Mouse (Mus musculus) natural killer cell, adult 2 months (primary cell): ENCODE measurements around the gene Gpr183.
A peak's percentile ranks its signal among the peaks of the same experiment; 100 is the strongest.

ENCODE experiments used
- DNase-seq, 2 experiments: peaks; one replicate each; pipeline ENCODE4 v3.0.0; 2022; ENCODE audit warnings: low spot score in 2 of 2

Gene Gpr183

DNA sequence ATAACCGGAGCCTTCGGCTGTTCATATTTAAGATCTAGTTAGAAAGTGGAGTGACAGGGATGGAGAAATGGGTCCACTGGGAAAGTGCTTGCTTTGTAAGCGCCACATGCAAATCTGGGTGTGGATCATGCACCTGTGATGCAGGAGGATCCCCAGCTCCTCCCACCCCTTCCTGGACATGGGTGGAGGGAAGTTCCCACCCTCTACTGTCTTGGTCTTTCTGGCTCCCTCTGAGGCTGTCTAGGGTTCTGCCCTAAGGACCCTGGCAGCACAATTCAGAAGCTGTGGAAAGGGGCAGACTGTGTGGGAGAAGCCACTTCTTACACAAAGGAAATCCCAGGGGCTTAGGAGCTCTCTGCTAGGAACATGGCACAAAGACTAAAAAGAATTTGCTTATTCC, 33.4 kb downstream of the Gpr183 start:
- DNase-seq = no peak

DNA sequence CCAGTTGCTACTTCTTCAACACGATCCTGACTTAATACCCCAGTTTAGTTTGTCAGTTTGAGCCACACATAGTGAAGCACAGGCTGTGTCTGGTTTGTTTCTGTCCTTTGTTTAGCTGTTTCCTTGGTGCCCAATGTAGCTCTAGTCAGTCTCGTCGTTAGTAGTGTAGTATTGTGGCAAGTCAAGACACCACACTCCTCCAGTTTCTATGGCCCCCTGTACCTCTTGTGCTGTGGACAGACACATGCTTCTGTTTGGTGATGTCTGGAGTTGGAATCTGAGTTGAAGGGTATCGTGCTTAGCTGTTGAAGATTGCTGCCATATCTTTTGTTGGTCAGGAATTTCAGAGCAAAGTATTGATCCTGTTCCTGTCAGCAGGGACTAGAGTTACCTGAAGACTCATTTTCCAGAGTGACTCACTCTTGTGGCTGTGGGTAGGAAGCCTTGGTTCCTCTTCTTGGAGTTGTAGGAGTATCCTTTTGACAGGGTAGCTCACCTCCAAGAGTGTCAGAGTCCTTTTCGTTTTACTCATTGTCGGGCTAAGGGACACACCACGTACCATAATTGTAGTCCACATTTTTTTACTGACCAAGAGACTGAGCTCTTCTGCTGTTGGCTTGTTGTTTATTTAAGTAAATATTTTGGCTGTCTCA, 34.1 kb downstream of the Gpr183 start:
- peak in 1 of 2 experiments; percentile 48 for DNase-seq

DNA sequence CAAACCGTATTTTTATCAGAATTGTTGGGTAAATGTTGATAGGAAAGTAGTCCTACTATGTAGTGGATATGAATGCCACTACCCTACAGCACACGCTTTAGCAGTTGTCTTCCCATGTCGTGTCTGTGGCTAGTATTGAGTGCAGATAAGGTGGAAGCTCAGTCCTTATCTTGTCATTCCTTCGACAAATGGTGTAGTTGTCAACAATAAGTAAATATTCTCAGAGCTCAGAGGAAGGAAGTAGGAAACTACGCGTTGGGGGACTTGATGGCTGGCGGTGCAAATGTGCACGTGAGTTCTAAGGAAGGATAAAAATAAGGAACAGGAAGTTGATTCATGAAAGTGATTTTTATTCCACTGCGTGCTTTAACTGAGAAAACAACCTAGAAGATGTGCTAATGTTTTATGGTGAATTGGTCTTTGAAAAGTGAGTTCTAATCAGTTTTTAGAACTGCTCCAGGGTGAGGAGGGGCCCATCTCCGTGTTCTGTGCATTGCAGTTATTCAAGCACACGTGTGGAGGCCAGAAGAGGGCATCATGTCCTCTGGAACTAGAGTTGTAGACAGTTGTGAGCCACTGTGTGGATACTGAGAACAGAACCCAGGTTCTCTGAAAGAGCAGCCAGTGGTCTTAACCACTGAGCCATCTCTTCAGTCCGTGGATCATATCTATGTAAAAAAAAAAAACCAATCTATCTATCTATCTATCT, 35.6 kb downstream of the Gpr183 start:
- peak in 1 of 2 experiments; percentile 57 for DNase-seq

DNA sequence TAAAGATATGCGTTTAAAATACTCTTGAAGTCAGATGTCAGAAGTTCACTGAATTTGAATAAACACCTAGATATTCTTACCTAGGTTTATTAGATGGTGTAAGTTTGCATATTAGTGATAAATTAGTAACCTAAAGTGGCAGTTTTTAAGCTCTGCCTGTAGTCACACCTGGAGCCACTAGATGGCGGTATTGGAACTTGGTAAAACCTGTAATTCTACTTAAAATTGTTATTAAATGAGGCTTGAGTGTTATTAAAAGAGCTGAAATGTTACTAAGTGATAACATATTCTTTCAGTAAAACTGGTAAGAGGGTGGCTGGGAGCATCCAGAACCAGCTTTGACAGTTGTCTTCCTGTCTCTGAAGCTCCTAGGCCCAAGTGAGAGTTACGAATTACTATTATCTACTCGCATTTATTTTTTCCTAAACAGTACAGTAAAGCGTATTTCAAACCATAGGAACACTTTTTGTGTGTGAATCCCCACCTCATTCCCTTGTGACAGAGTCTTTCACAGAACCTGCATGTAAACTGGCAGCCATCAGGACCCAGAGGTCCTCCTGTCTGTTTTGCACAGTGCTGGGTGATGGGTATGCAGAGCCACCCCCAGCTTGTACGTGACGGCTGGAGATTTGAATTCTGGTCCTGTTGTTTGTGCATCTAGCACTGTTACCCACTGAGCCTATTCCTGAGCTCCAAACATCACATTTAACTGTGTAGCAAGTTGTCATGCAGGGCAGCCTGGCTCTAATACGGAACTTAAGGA, 36.4 kb downstream of the Gpr183 start:
- peak in 1 of 2 experiments; percentile 73 for DNase-seq

DNA sequence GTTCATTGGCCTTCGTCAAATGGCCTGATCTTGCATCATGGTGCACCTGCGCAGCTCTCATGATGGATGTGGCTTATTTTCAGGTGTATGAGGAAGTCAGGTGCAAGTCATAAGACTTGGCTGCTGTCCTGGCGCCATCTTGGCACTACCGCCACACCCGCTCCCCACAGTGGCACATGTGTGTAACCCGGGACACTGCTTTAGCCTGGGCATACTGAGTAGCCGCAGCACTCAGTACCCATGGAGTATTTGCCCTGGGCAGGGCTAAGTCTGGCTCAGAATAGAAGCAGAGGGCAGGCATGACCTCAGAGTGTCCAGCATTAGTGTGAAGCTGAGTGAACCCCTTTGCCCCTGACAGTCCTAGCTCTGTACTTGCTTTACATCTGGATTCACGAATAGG, 37.5 kb downstream of the Gpr183 start:
- DNase-seq = no peak

DNA sequence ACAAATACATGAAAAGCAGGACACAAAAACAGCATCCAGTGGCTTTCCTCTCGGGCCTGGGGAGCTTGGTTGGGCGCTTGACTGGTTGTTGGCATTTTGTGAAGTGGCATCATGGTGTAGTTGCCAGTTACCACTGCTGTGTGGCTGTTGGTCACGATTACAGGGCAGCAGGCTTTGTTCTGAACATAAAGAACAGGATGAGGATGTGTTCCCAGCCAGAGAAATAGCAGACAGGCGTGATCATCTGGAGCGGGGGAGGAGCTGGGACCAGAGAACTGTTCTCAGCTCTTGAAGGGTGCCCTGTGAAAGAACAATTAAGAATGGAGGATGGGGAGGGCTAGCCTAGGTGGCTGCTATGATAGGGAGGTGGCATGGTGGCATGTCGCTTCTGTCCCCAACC, 38.1 kb downstream of the Gpr183 start:
- DNase-seq = no peak

DNA sequence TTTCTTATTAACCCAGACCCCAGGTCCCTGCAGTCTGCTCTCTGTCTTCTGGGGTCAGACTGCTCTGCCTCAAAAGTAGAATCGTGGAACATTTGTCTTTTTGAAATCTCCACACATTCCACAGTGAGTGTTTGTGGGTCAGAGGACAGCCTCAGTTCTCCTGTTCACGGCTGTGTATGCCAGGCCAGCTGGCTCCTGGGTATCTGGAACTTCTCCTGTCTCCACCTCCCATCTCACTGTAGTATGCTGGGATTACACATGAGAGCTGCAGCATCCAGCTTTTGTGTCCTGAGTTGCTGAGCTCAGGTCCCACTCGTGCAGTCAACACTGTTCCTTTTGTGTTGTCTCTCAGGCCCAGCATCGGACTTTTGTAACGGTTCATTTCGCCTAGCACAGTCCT, 40.1 kb downstream of the Gpr183 start:
- DNase-seq = no peak

DNA sequence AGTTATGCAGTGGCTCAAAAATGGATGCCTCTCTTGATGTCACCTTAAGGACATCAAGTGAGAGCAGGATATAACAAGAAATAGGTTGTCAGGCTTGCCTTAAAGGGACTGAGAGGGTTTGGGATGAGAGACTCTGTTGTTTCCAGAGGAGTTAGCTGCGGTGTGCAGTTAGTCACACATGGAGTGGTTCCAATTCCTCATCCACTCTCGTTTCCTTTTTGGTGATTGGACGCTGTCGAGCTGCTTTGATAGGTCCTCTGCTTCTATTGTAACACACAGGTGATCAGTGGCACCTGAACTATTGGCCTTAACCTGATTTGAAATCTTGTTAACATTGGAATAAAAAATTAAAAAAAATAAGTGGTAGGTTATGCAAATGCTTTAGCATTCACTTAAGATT, 42.3 kb downstream of the Gpr183 start:
- no peak for DNase-seq

DNA sequence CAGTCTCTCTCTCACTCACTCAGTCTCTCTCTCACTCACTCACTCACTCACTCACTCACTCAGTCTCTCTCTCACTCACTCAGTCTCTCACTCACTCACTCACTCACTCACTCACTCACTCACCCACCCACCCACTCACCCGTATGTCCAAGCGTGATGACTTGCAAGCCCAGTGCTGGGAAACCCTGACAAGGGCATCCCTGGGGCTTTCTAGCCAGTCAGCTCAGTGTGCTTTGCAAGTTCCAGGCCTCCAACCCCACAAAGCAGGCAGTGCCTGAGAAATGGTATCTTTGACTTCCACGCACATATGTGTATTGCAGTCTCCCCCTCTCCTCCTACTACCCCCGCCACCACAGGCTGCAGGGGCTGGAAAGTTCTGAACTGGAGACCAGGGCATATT, 43.0 kb downstream of the Gpr183 start:
- no peak for DNase-seq

DNA sequence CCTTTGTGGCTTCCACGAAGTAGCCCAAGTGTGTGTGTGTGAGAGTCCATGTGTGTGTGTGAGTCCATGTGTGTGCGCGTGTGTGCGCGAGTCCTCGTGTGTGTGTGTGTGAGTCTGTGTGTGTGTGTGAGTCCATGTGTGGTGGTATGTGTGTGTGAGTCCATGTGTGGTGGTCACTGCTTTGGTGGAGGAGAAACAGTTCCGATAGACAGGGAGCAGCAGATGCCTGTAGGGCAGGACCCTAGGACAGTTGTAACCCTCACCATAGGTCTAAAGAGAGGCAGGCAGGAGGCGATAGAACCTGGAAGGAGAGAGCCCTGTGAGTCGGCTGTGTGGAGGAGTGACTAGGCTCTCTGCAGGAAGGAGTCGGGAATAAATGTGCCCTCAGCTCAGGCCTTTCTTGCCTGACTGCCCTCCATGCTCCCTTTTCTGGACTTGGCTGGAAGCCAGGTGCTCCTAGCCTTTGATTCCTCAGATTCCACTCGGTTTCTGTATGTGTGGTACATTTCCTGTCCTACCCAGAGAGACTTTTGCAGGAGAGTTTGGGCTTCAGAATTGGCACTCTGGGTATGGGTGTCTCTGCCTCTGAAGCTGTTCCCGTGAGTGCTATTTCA, 44.4 kb downstream of the Gpr183 start:
- no peak for DNase-seq

DNA sequence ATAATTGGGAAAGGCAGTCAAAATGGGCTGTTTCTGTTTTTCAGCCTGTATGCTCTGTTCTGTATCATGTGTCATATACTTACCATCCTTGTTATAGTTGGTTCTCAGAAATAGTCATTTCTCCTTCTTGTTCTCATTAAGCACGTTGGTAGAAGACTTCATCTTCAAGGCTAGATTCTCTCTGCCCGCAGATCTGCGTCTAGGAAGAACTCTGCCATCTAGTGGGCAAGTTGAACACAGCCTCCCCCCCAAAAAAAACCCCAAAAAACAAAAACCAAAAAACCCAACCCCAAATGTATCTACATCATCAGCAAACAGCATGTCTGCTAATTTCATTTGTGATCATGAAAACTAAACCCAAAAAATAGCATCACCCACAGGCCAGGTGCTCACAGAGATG, 45.2 kb downstream of the Gpr183 start:
- DNase-seq = peak in 1 of 2 experiments; percentile 55

DNA sequence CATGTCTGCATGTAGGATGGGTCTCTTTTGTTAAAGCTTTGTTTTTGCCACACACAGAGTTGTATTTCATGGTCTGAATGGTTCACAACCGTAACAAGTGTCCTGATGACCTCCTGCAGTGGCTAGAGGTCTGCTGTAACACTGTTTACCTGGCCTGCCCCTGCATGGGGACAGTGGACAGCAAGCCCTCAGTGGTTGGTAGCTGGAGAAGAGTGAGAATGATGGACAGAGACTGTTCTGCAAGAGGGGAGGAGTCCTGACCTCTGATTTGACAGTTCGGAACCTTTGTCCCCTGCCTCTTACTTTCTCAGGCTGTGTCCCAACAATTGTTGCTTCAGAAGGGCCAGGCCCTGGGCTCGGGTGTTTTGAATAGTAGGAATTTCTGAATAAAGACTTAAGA, 46.7 kb downstream of the Gpr183 start:
- no peak for DNase-seq

DNA sequence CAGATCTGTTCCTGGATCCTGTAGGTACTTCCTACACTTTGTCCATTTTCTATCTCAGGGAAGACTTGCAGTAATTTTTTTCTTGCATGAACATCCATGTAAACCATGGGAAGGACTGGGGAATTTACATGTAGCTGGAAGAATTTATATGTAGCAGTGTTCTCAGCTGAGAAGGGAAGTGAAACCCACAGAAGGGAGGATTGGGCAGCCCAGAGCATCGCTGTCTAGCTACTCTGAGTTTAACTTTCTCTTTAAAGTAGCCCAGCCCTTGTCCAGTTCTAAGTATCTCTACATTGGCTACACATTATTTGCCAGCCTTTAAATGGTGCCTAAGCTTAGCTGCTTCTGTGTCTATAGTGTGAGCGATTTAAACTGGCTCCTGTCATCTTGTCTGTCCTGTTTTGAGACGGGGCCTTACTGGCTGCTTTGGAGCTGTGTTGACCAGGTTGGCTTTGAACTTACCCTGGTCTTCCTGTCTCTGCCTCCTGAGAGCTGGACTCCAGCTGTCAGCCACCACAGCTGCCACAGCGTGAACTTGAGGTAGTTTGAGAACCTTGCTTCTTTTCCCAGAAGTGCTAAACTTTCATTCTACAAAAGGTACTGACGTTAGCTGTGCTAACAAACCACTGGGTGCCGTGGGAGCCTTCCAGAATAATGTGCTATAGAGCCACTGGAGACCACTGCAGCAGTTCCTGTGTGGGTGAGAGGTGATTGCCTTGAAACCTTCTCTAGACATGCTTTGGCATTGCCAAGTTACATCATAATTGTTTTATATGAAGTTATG, 48.5 kb downstream of the Gpr183 start:
- DNase-seq = peak; percentile 64 to 71

DNA sequence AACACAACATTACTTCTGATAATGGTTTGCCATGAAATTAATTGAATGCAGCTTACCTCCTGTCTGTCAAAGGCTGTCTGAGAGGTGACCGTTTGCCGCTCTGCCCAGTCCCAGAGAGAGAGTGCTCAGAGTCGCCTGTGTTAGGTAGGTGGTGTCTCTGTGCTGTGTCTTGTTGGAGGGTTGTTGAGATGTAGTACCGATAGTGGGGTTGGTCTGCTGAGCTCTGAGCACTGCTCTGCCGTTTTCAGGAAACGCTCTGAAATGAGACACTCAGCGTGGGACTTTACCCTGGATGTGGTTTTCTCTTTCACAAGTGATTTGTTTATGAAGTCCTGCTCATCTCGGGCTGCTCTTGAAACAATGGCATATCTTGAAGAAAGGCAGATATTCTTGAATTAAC, 49.4 kb downstream of the Gpr183 start, which contains the start of gene Gpr18:
Gpr18 (minus strand) TSS at position 161 of the 400 bp plus-strand sequence.
- DNase-seq = peak; percentile 84

DNA sequence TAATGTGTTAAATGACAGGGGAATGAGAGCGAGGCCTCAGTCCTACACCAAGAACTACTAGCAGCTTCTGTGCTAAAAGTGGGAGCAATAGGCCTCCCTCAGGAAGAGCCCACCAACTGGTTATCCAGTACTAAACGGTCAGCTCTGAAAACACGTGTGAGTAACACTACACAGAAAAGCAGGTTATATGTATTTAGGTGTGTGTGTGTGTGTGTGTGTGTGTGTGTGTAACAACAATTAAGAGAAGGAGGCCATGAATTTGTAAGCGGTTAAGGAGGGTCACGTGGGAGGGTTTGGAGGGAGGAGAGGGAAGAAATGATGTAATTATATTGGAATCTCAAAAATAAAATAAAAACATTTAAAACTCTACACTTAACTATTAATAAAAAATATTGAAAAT, 49.9 kb downstream of the Gpr183 start:
- DNase-seq = no peak

DNA sequence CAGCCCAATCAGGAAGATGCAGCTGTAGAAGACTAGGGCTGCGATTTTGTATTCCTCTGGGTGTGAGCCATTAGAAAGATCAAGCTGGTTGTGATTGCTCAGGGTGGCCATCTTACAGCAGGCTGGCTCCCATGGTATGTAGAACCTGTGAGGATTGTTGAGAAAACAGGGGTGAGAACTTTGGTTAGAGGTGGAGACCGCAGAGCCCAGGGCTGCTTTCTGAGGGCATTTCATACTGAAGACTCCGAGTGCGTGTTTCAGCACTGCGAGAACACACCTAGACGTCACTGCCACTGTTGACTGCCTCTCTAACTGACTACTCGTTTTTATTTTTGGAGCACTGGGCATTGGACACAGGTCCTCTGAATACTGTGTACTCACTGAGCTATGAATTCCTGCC, 52.5 kb downstream of the Gpr183 start:
- peak; percentile 63 to 77 for DNase-seq

DNA sequence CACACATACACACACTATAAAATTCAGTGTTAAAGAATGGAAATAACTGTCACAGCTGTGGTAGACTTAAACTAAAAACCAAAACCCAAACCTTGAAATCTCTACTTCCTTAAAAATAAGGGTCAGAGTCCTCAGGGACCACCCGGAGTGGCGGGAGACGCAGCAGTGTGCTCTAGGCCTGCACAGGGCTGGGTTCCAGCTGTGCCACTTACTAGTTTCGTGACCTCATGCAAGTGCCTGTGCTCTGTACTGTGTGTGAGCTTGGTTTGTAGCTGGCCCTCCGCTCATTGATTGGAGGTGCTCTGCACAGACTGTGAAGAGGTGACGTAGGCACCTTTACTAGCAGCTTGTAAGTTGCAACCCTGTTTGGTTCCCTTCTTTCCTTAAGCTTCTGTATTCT, 55.1 kb downstream of the Gpr183 start:
- DNase-seq = no peak

DNA sequence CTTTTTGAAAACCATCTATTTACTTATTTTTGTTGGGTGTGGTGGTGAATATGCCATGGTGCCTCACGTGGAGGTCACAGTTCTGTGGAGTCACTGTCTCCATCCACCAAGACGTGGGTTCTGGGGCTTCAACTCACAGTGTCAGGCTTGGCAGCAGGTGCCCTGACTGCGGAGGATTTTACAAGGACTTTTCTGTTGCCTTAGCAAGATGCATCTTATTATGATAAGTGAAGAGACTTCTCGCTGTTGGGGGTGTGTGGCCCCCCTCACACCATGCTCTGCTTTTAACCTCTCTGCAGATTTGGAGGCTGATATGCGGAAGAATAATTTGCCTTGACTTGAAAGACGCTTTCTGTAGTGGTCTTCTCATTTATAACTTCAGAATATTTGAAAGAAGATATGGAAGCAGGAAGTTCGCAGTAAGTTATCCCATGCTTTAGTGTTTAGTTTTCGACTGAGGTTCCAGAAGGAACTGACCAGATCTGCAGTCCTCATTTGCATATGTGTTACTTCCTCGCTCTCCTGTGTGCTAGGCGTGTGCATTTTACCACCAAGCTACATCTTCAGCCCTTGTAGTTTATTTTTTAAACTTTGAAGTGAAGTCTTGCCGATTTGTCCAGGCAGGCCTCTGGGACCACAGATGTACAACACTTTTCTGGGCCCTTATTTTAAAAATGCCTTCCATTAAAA, 57.9 kb downstream of the Gpr183 start:
- no peak for DNase-seq

DNA sequence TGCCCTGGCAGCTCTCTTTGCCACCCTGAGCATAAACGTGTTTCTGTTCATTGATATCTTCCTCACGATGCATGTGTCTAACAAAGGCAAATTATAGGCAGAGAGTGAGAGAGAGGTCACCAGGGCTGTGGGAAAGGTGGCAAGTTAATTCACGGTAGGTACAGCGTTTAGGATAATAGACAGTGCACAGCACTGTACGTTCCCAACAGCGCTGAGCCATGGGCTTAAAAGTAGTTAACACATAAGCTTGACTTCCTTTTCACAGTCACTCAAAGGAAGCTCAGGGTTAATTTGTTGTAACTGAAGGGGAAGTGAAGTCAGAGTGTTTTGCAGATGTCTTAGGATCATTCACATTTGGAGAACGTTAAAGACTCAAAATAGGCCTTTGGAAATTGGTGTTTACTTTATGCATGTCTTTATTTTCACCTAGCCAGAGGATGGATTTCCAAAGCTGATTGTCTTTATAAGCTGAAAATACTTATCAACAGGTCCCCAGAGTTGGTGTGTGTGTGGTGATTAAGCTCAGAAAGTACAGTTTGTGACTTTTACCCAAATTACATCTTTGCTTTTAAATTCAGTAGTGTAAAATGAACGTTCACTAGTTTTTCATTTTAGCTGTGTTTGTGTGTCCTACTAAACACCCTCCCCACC, 58.5 kb downstream of the Gpr183 start:
- no peak for DNase-seq

DNA sequence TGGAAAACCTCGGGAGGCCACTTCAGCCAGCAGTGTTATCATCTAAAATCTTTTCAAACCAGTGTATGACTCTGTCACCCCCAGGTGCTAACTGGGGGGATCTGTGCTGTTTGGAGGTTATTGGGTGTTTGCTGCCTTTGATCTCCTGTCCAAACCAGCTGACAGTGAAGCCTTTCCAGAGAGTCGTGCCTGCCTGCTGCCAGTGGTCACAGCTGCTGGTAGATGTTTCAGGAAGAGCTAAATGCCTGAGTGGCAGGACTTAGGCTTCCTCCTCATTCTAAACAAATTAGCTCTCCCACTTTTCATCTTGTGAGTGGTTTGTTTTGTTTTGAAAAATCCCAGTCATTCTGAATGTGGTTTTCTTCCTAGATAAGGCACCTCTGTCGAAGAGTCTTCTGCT, 60.2 kb downstream of the Gpr183 start:
- no peak for DNase-seq
